Mouse (Mus musculus): ENCODE results near the gene Uqcc3. TPM values are rescaled to one million over a fixed set of nuclear protein-coding genes. Genes with fewer than 3 reads are reported as not detected.
A peak's percentile ranks its signal among the peaks of the same experiment; 100 is the strongest.

Uqcc3 gene
- polyA plus RNA-seq, 1 experiment: 20.8 TPM

DNA sequence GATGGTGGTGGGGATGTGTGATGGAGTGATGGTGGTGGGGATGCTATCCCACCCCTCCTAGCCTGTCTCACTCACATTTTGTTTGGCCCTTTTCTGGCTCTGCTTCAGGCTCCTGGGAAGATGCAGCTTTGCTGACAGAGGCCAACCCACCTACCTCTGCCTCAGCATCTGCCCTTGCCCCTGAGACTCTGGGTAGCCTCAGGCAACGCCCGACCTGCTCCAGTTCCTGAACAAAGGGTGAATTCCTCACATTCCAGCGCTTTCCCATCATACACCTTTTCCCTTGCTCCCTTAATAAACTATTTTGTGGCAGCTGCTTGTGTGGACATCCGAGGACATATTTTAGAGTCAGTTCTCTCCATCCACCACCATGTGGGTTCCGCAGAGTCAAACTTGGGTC, 32.4 kb downstream of the Uqcc3 start:
- TF ChIP-seq CTCF (IDR thresholded peaks at IDR 0.05; ENCODE audit: extremely low read depth, insufficient read depth, insufficient read length, insufficient replicate concordance) (no peak), POLR2A (IDR thresholded peaks at IDR 0.05; ENCODE audit: low read depth, low read length) (no peak)

DNA sequence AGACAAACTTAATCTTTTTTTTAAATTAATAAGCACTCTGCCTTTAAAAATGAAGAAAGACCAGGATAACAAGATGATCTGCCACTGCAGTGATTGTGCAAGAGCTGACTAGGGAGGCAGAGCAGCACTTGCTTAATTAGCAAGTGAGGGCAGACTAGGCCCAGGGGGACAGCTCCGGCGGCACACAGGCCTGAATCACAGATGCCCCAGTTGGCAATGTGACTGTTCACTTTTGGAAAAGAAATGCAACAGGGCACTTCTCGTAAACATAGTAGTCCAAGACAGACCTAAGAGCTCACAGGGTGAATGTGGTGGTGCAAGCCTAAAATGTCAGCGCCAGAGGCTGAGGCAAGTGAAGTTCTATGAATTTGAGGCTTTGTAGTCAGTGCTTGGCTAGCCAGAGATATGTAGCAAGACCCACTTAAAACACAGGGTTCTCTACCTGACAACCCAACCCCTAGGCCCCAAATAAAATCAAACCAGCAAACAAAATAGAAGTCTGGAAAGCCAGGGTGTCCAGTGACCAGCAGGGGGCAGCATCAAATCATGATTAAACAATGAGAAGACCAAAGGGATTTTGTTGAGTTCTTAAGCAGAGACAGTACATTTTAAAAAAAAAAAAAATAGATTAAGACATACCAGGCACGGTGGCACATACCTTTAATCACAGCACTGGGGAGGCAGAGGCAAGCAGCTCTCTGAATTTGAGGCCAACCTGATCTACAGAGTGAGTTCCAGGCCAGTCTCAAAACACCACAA, 36.2 kb downstream of the Uqcc3 start:
- no peak overlapping the region for H3K27ac ChIP-seq (ENCODE audit: insufficient read depth, low read length)
- WGBS: 74% methylated on average over 5 of the region's 5 CpGs
- no peaks in the 10 kb centered on the region for H3K27me3 ChIP-seq (ENCODE audit: control insufficient read depth, insufficient read depth, low read length)
- peak; percentile 60 to 67 for DNase-seq (ENCODE audit: low read depth in 1 of 2, low spot score in 2 of 2)
- TF ChIP-seq CTCF (IDR thresholded peaks at IDR 0.05; ENCODE audit: extremely low read depth, insufficient read depth, insufficient read length, insufficient replicate concordance) (peak; percentile 21; the same call in 1 of the 2 replicates), POLR2A (IDR thresholded peaks at IDR 0.05; ENCODE audit: low read depth, low read length) (no peak)
- peaks cover 3% of the 10 kb centered on the region; the same call in 1 of the 2 replicates for H3K4me1 ChIP-seq (ENCODE audit: control insufficient read depth, insufficient read depth, insufficient read length)
- peaks cover 19% of the 10 kb centered on the region for H3K36me3 ChIP-seq (ENCODE audit: control insufficient read depth, insufficient read depth, low read length)
- H3K4me3 ChIP-seq (ENCODE audit: extremely low read depth, insufficient read depth, insufficient read length): no peak overlapping the region

More for the DNA sequence above, 32.4 kb downstream of the Uqcc3 start:
- Histone ChIP-seq H3K27ac (ENCODE audit: insufficient read depth, low read length) (no peak overlapping the region), H3K4me3 (ENCODE audit: extremely low read depth, insufficient read depth, insufficient read length) (no peak overlapping the region), H3K4me1 (ENCODE audit: control insufficient read depth, insufficient read depth, insufficient read length) (no peaks in the 10 kb centered on the region), H3K36me3 (ENCODE audit: control insufficient read depth, insufficient read depth, low read length) (peaks cover 17% of the 10 kb centered on the region), H3K27me3 (ENCODE audit: control insufficient read depth, insufficient read depth, low read length) (no peaks in the 10 kb centered on the region)
- 93% methylated on average over 5 of the region's 5 CpGs for WGBS
- no peak for DNase-seq (ENCODE audit: low read depth in 1 of 2, low spot score in 2 of 2)

DNA sequence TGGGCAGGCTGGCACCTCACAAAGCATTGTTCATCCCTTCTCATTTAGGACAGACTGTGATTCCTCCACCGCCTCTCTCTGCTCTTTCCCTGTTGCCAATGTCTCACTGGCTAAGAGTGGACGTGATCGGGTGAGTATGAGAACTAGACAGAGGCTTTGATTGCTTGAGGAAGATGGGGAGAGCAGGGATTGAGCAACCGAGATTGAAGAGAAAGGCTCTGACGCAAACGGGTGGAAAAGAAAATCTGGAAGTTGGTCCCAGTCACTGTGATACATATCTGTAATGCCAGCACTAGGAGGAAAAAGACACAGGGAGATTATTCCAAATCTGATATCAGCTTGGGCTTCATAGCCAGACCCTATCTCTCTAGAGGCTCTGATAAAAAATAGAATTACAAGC, 37.8 kb downstream of the Uqcc3 start:
- DNase-seq (ENCODE audit: low read depth in 1 of 2, low spot score in 2 of 2): no peak
- TF ChIP-seq POLR2A (IDR thresholded peaks at IDR 0.05; ENCODE audit: low read depth, low read length) (no peak), CTCF (IDR thresholded peaks at IDR 0.05; ENCODE audit: extremely low read depth, insufficient read depth, insufficient read length, insufficient replicate concordance) (no peak)
- Histone ChIP-seq H3K4me1 (ENCODE audit: control insufficient read depth, insufficient read depth, insufficient read length) (peaks cover 10% of the 10 kb centered on the region; the same call in 1 of the 2 replicates), H3K27me3 (ENCODE audit: control insufficient read depth, insufficient read depth, low read length) (no peaks in the 10 kb centered on the region), H3K4me3 (ENCODE audit: extremely low read depth, insufficient read depth, insufficient read length) (no peak overlapping the region), H3K36me3 (ENCODE audit: control insufficient read depth, insufficient read depth, low read length) (peaks cover 18% of the 10 kb centered on the region), H3K27ac (ENCODE audit: insufficient read depth, low read length) (no peak overlapping the region)
- WGBS: 88% methylated on average over 6 of the region's 6 CpGs

DNA sequence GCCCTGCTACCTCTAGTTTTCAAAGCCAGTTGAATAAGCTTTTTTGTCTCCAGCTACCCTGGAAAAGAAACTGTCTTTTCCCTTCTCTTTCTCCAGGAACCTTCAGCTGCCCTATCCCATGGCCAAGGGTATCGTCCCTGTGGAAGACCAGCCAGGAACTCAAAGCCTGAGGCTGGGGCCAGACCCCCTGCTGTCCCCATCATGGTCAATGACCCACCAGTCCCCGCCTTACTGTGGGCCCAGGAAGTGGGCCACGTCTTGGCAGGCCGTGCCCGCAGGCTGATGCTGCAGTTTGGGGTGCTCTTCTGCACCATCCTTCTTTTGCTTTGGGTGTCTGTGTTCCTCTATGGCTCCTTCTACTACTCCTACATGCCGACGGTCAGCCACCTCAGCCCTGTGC, 39.7 kb downstream of the Uqcc3 start:
- 74% methylated on average over 7 of the region's 7 CpGs for WGBS
- peaks cover 10% of the 10 kb centered on the region; the same call in 1 of the 2 replicates for H3K4me1 ChIP-seq (ENCODE audit: control insufficient read depth, insufficient read depth, insufficient read length)
- no peaks in the 10 kb centered on the region for H3K27me3 ChIP-seq (ENCODE audit: control insufficient read depth, insufficient read depth, low read length)
- no peak overlapping the region for H3K4me3 ChIP-seq (ENCODE audit: extremely low read depth, insufficient read depth, insufficient read length)
- DNase-seq (ENCODE audit: low read depth in 1 of 2, low spot score in 2 of 2): no peak
- H3K36me3 ChIP-seq (ENCODE audit: control insufficient read depth, insufficient read depth, low read length): peaks cover 3% of the 10 kb centered on the region
- no peak overlapping the region for H3K27ac ChIP-seq (ENCODE audit: insufficient read depth, low read length)
- no peak for TF ChIP-seq CTCF (IDR thresholded peaks at IDR 0.05; ENCODE audit: extremely low read depth, insufficient read depth, insufficient read length, insufficient replicate concordance)

DNA sequence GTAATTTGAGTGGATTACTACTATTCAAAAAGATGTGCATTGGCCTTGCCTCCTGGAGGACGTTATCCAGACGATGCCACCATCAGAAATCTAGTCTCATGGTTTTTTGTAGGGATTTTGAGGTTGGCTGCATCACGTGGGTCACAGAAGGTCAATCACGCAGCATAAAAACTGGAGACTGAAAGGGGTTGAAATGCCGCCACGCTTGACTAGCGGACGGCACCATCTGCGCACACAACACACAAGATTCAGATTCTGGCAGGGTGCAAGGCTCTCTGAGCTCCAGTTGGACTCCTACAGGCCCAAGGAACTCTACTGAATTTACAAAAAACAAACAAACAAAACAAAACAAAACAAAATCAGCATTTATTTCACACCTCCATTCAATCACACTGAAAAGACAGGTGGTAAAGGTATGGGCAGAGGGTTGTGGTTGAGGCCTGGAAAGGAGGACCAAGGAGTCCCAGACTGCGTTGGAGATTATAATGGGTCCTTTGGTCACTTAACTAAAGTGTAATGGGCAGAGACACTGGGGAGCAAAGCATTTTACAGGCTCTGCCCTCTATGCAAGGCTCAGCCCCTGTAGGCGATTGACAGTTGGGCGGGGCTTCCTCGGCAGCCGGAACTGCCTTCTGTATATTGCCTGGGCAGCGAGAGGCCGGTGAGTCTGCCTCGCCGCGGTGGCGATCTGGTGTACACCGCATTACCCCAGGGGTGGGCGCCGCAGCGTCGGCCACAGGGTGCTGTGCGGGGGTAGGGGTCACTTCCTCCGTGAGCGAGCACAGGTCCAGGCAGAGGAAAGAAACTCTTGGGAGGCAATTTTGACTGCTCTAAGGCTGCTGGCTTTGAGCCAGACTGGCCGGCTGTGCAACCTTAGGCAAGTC, 40.6 kb downstream of the Uqcc3 start:
- Histone ChIP-seq H3K4me1 (ENCODE audit: control insufficient read depth, insufficient read depth, insufficient read length) (peaks cover 10% of the 10 kb centered on the region; the same call in 1 of the 2 replicates), H3K4me3 (ENCODE audit: extremely low read depth, insufficient read depth, insufficient read length) (peak overlapping the region; percentile 68), H3K27me3 (ENCODE audit: control insufficient read depth, insufficient read depth, low read length) (no peaks in the 10 kb centered on the region), H3K27ac (ENCODE audit: insufficient read depth, low read length) (peak overlapping the region; percentile 41; the same call in 1 of the 2 replicates), H3K36me3 (ENCODE audit: control insufficient read depth, insufficient read depth, low read length) (peaks cover 2% of the 10 kb centered on the region; the same call in 1 of the 2 replicates)
- no peak for TF ChIP-seq CTCF (IDR thresholded peaks at IDR 0.05; ENCODE audit: extremely low read depth, insufficient read depth, insufficient read length, insufficient replicate concordance)
- peak; percentile 54; the same call in 1 of the 2 replicates for TF ChIP-seq POLR2A (IDR thresholded peaks at IDR 0.05; ENCODE audit: low read depth, low read length)
- WGBS: 26% methylated on average over 29 of the region's 29 CpGs
- peak in 1 of 2 experiments; percentile 70 for DNase-seq (ENCODE audit: low read depth in 1 of 2, low spot score in 2 of 2)

DNA sequence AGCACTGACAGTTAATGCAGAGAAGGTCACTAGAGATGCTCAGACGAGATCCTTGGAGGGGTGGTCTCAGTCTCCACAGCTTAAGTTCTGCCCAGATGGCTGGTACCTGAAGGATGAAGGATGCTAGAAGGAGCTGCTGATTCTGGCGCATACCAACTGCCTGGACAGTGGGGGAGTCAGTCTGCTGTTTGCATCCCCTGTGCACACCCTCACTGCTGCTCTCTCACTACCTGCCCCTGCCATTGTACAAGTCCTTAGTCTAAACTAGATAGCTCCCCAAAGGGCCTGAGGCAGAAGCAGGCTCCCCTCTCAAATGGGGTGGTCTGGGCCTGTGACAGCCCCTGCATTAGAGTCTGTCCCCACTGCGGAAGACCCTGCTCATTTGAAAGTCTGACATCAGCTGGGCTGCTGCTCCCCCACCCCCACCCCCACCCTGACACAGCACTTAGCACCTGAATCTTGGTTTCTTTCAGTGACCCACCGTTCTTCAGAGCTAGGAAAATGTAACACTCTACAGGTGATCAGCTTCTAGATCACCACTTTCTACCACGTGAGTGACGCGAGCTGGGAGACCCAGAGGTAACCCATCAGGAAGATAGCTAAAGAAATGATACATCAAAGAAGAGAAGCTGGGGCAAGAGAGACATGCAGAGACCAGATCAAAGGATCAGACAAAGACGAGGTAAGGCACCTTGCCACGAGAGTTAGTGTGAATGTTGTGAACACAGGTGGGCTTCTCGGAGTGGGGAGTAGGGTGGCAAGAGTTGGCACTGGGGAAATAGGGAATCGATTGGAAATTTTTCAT, 41.4 kb downstream of the Uqcc3 start, which contains the start of gene Gng3:
TSS of gene Gng3 (minus strand) at position 92 of the 805 bp plus-strand sequence.
- H3K36me3 ChIP-seq (ENCODE audit: control insufficient read depth, insufficient read depth, low read length): peaks cover 6% of the 10 kb centered on the region
- H3K4me3 ChIP-seq (ENCODE audit: extremely low read depth, insufficient read depth, insufficient read length): peak within 1 kb of the TSS; percentile 69
- DNase-seq (ENCODE audit: low read depth in 1 of 2, low spot score in 2 of 2): no peak
- WGBS: 82% methylated on average over 11 of the region's 11 CpGs
- H3K4me1 ChIP-seq (ENCODE audit: control insufficient read depth, insufficient read depth, insufficient read length): peaks cover 10% of the 10 kb centered on the region; the same call in 1 of the 2 replicates
- TF ChIP-seq CTCF (IDR thresholded peaks at IDR 0.05; ENCODE audit: extremely low read depth, insufficient read depth, insufficient read length, insufficient replicate concordance): no peak
- no peak within 1 kb of the TSS; the same call in 1 of the 2 replicates for H3K27ac ChIP-seq (ENCODE audit: insufficient read depth, low read length)
- H3K27me3 ChIP-seq (ENCODE audit: control insufficient read depth, insufficient read depth, low read length): no peaks in the 10 kb centered on the region

Data from spleen, adult 2 months (tissue).